Mouse (Mus musculus) gastrocnemius, postnatal 25 days (tissue): ENCODE data around the gene Tbc1d5. TPM values are rescaled to one million over a fixed set of nuclear protein-coding genes. Genes with fewer than 3 reads are reported as not detected.

Experiments
- DNase-seq: peaks from one replicate; pipeline ENCODE4 v3.0.0; 2022
- total RNA-seq, 2 experiments: library from RNA; stranded (reverse); gene quantifications; 1 replicate in 1 of 2; 2 replicates in 1 of 2; pipeline ENCODE4 v1.2.3; 2021

Tbc1d5 gene
- total RNA-seq, 2 experiments from 2014 or later = 6.8 to 7.3 TPM

DNA sequence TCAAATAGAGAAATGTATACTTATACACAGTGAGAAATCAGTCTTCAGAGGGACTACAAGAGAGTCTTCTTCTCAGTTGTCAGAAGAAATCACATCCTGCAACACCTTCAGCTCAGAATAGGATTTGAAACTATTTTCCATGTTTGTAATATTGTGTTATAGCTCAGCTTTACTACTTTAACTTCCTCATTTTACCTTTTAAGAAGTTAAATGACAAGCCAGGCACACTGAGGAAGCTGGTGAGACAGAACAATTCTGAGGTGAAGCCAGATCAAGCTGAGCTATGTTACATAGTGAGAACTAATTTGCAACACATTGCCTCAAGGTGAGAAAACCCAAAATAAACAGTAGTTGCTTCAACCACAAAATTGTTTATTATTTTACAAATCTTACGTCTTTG lies 135.3 kb downstream of the Tbc1d5 start:
- no peak for DNase-seq

GRCm38 (mm10) chr17:51040861-51041260 lies 138.3 kb downstream of the Tbc1d5 start:
- no peak for DNase-seq

- no peak for DNase-seq
Measured at GRCm38 (mm10) chr17:51023227-51023626, 155.9 kb downstream of the Tbc1d5 start.

DNA sequence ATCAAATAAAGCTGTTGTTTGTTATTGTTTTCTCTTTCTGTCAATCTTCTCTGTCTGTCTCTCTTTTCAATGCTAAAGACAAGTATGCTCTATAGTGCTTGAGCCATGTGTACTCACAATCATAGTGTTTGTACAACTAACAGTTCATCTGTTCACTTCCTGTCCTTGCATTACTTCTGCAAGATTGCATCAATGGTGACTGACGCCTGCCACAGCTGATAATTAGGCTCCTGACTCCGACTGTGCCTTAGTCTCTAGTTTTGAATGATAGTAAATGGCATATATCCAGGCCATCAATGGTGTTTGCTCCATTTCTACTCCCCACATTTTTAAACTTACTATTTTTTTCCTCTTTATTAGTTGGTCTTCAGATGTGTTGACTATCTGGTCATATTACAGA lies 162.8 kb downstream of the Tbc1d5 start:
- DNase-seq = no peak

GRCm38 (mm10) chr17:51013908-51014307 lies 165.2 kb downstream of the Tbc1d5 start:
- no peak for DNase-seq

DNA sequence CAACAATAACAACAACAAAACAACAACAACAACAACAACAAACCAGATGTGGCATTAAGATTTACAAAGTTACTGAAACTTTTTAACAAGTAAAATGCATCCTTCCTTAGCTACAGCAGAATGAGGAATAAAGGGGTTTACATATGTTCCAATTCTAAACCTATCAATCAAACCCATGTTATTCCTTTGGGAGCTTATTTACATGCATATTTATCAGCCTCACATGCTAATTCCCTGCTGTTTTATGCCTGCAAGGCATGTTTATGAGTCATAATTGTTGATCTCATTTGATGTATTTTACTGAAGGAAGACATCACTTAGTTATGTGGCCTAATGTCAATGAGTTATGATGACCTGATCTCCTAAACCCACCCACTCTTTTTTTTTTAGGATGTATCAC lies 176.0 kb downstream of the Tbc1d5 start:
- no peak for DNase-seq

- no peak for DNase-seq
Measured at GRCm38 (mm10) chr17:50998216-50998615, 180.9 kb downstream of the Tbc1d5 start.

DNA sequence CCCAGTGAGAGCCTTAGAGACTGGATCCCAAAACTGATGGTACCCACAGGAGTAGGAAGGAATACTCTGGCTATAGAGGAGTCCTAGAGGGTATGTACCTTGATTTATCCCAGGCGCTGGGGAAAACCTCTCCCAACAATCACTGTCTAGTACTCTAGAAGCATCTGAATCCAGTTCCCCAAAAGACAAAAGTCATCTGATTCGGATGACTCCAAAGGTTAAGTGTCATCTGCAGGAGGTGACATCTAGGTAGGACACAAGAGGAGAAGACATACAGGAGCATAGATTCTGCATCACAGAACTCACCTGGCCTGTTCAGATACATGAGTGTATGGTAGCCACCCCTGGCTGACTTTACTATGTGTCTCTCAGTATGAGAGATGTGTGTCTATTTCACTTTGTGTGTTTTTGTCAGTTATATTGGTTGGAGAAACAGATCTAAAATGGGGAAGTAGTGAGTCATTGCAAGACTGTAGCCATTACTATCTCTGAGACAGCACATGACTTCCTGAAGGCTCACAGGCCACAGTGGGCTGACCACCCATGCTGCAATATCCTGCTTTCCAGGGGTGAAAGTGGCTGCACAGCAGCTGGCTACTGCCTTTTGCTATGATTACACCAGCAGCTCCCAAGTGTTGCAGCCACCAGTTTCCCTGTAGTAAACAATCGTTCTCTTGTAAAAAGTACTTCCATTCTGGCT lies 185.7 kb downstream of the Tbc1d5 start:
- DNase-seq = peak; percentile 9

- no peak for DNase-seq
Measured at GRCm38 (mm10) chr17:50990770-50991405, 188.3 kb downstream of the Tbc1d5 start.

DNA sequence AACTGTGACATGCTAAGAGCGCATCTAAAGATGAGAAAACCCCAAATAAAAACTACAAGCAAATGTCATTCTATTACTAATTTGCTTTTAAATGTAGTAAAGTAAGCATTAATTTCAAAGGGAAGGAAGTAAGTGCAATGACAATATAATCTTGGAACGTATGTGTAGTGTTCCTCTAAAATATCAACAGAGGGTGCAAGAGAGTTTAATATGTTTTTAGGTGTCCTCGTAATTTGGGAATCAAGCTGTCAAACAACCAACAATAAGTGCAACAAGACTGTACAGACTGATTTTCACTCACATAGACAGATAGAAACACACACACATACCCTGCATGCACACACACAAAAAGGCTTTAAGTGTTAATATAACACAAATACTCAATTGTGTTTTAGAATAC lies 191.2 kb downstream of the Tbc1d5 start:
- DNase-seq = no peak

GRCm38 (mm10) chr17:50981933-50982332 lies 197.2 kb downstream of the Tbc1d5 start:
- DNase-seq = no peak

- no peak for DNase-seq
Measured at GRCm38 (mm10) chr17:50972142-50972541, 207.0 kb downstream of the Tbc1d5 start.

GRCm38 (mm10) chr17:50966147-50966546 lies 213.0 kb downstream of the Tbc1d5 start:
- DNase-seq = no peak

DNA sequence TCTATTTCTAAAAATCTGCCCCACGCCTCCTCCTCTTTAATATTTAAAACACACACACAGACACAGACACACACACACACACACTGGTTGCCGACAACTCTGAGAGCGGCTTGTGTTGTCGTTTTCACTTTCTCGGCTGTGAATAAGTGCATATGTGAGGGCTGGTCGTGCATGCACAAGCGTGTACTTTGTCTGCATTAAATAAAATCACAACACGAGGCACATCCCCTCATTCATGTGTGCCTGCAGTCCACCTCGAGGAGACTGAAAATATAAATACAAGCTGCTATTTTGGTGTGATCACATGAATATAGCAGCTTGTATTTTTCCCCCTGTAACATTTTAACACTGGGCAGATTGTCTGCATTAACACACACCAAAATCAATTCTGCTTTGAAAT lies 224.8 kb downstream of the Tbc1d5 start:
- no peak for DNase-seq

DNA sequence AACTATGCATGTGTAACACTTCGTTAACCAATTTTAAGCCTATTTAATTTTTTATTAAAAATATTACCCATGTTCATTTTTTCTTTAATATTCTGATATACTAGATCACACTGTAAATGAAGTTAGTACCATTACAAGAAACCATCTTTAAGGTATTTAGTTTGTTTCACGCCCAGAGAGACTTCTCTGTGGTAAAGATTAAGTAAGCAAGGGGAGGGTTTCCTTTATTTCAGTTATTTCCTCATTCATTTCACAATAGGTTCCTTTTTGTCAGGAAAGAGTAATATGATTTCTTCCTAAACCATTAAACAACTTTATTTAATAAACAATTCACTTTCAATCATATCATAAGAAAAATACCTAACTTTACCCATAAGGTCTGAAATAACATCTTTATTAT lies 256.8 kb downstream of the Tbc1d5 start:
- DNase-seq = no peak

DNA sequence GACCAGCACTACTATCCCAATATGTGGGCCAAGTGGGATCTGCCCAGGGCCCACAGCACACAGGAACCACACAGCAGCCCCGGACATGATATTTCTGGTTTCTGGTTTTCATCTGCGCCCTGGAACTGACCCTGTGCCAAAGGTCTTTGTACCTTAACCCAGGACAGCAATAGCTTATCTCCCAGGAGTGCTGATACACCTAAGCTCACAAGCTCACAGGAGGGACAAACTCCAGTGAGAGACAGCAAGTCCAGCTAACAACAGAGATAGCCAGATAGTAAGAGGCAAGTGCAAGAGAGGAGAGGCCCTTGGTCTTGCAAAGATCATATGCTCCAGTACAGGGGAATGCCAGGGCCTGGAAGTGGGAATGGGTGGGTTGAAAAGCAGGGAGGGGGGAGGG lies 263.9 kb downstream of the Tbc1d5 start:
- DNase-seq = no peak

GRCm38 (mm10) chr17:50908568-50909335 lies 270.4 kb downstream of the Tbc1d5 start:
- no peak for DNase-seq

DNA sequence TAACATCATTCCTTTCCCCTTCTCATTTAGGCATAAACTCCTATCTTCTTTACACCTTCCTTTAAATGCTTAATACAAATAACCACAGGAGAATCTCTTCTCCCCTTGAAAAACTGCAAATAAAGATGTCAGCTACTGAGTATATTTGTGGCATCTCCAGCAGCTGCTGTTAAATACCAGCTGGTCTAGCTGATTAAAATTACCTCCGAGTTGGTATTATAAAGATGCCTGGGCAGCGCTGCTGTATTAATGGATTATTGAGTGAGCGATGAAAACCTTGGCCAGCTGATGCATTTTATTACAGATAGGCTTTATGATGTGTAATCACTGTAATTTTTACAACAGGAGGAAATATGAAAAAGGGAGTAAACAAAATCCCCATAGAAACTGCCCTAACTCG lies 271.0 kb downstream of the Tbc1d5 start:
- no peak for DNase-seq

- no peak for DNase-seq
Measured at GRCm38 (mm10) chr17:50906630-50907029, 272.5 kb downstream of the Tbc1d5 start.

DNA sequence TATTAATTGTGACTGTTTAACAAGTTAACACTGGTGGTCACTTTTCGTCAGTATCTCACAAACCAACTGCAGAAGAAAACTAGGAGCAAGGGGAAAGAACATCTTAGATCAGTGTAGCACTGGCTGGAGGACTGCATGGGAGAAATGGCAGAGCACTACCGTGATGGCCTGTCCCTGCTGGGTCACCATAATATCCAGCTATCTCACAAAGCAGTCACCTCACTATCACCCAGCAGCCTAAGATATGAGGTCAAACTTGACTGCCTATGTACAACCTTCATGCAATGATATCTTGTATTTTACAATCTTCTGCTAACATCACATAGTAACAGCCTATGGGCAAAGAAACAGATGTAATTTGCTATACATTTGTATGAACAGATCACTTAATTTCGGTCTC lies 274.7 kb downstream of the Tbc1d5 start:
- DNase-seq = no peak

DNA sequence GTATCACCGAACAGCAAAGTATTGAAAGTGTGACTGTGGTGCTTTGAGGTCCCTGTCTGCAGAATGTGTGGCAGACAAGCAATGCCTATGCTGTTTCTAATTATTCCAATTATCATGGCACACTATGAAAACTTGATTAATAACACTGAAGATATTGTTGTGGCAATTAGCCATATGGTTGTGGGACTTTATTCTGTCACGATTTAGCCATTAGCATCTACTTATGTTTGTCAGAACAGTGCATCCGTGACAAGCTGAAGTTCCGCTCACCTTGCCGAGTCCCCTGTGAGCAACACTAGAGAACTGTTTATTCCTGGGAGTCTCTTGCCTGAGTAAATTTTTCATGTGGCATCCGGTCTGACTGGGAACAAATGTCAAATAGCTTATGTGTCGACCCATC lies 281.3 kb downstream of the Tbc1d5 start:
- no peak for DNase-seq

- DNase-seq = no peak
Measured at GRCm38 (mm10) chr17:50889475-50889874, 289.7 kb downstream of the Tbc1d5 start.

DNA sequence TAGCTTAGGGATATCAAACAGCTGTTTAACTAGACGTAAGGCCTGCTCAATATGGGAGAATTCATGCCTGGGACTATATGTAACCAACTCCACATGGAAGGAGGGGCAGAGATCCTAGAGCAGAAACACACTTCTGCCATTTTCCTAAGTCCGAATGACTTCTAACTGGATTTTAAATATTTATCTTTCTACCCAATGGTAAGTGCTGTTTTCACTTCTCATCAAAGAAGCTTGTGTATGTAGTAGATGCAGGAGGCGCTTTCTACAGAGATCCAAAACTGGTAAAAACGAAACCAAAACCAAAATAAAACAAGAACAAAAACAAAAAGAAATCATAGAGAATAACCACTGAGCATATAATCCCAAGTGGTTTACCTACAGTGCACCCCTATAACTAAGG lies 299.2 kb downstream of the Tbc1d5 start:
- no peak for DNase-seq
